Comparison of ENCODE assay signal across 8 mouse cellular contexts in the genomic region with DNA sequence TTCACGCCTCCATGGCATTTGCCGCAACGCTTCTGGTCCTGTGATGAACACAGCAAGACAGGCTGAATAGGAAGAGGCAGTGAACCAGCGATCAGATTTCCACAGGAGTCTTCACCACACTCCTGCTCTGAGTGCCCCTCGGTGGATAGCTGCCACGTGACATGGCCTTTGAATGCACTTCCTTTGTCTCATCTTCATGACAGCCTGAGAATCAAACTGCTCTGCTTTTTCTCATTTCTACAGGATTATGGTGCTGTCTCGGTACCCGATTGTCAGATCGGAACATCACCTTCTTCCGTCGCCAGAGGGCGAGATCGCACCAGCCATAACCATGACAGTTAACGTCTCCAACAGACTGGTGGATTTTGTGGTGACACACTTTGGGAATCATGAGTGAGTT. TPM values are rescaled to one million over a fixed set of nuclear protein-coding genes. Genes with fewer than 3 reads are reported as not detected.
DNase-seq lines count a peak whose midpoint lies in the region; ATAC-seq lines count a peak whose summit lies in the region.

No protein-coding gene starts in this region.

- no peak overlapping the region for H3K27ac ChIP-seq in limb, embryonic 12.5 days
- no peak overlapping the region for H3K27ac ChIP-seq in neural tube, embryonic 11.5 days (ENCODE audit: low read depth, low read length)

- no peak overlapping the region for H3K4me3 ChIP-seq in limb, embryonic 12.5 days (replicated peaks)
- H3K4me3 ChIP-seq in neural tube, embryonic 11.5 days (ENCODE audit: low read depth, low read length): no peak overlapping the region

- H3K4me2 ChIP-seq in limb, embryonic 12.5 days: peak overlapping the region; percentile 9; the same call in 1 of the 2 replicates
- no peak overlapping the region for H3K4me2 ChIP-seq in neural tube, embryonic 11.5 days (ENCODE audit: low read depth)

- H3K36me3 ChIP-seq in limb, embryonic 12.5 days: no peaks in the 10 kb centered on the region
- no peaks in the 10 kb centered on the region for H3K36me3 ChIP-seq in neural tube, embryonic 11.5 days (ENCODE audit: control insufficient read depth, insufficient read depth, low read length)

- H3K4me1 ChIP-seq in limb, embryonic 12.5 days (replicated peaks): no peaks in the 10 kb centered on the region
- H3K4me1 ChIP-seq in neural tube, embryonic 11.5 days (ENCODE audit: control insufficient read depth, insufficient read depth, low read length): no peaks in the 10 kb centered on the region

- H3K9ac ChIP-seq in limb, embryonic 12.5 days (replicated peaks): no peak overlapping the region
- H3K9ac ChIP-seq in neural tube, embryonic 11.5 days (ENCODE audit: low read length): no peak overlapping the region; the same call in 1 of the 2 replicates

- DNase-seq in ovary, postnatal 10 days (ENCODE audit: low spot score): peak; percentile 30
- DNase-seq in ovary, adult 18-20 months (ENCODE audit: low spot score): no peak
- DNase-seq in embryo, embryonic 10 days (ENCODE audit: low spot score): peak; percentile 92
- peak; percentile 52 to 57 for DNase-seq in gastrocnemius, postnatal 36 days
- peak; percentile 55 to 84 for DNase-seq in kidney, adult 8-10 months
- peak; percentile 77 for DNase-seq in neural tube, embryonic 11.5 days (ENCODE audit: low spot score)
- DNase-seq in testis, postnatal 10 days (ENCODE audit: low spot score): peak; percentile 87

- no peak for ATAC-seq in limb, embryonic 12.5 days (ENCODE audit: insufficient number of reproducible peaks, insufficient read depth, low FRiP score, low TSS enrichment, low read depth)
- no peak; the same call in 1 of the 2 replicates for ATAC-seq in neural tube, embryonic 11.5 days (ENCODE audit: insufficient read depth, low FRiP score, low TSS enrichment)

- no peaks in the 10 kb centered on the region for H3K9me3 ChIP-seq in limb, embryonic 12.5 days
- H3K9me3 ChIP-seq in neural tube, embryonic 11.5 days (ENCODE audit: control insufficient read depth, low read length): no peaks in the 10 kb centered on the region

- intact Hi-C loops in gastrocnemius, postnatal 36 days (cut with DNase I): loop anchor here (1.0 to 10.0 kb wide), 2 partner anchors 103 to 206 kb away; no protein-coding TSS in a partner anchor

- 25% methylated on average over 14 of the region's 14 CpGs for WGBS in limb, embryonic 12.5 days
- WGBS in neural tube, embryonic 11.5 days: 27% methylated on average over 14 of the region's 14 CpGs

- H3K27me3 ChIP-seq in limb, embryonic 12.5 days: no peaks in the 10 kb centered on the region; the same call in 1 of the 2 replicates
- no peaks in the 10 kb centered on the region for H3K27me3 ChIP-seq in neural tube, embryonic 11.5 days (ENCODE audit: control insufficient read depth, insufficient read depth, low read length)

RNA-seq across cellular contexts. Expression of a gene that starts 25.7 kb away (rescaled TPM):
- total RNA-seq in gastrocnemius, postnatal 36 days (2021): not detected
- polyA plus RNA-seq in limb, embryonic 12.5 days (2016; fragmentation: Nextera tagmentation; extraction: Ambion mirVana): not detected in 2 replicates
- polyA plus RNA-seq in neural tube, embryonic 11.5 days (2014; fragmentation: Nextera tagmentation; extraction: Ambion mirVana): not detected in 2 replicates

RNA-seq across cellular contexts. Expression of a gene that starts 49.2 kb away (rescaled TPM):
- 1 to 10 TPM; 6.7 to 8.9 TPM for total RNA-seq in gastrocnemius, postnatal 36 days (2021)
- 42.2 and 43.3 TPM in 2 replicates for polyA plus RNA-seq in limb, embryonic 12.5 days (2016; fragmentation: Nextera tagmentation; extraction: Ambion mirVana)
- polyA plus RNA-seq in neural tube, embryonic 11.5 days (2014; fragmentation: Nextera tagmentation; extraction: Ambion mirVana): 71.0 and 73.2 TPM in 2 replicates
